Mouse (Mus musculus): ENCODE results near the gene Hs6st3. TPM values are rescaled to one million over a fixed set of nuclear protein-coding genes. Genes with fewer than 3 reads are reported as not detected.

The Hs6st3 gene
- 0.42 and 0.53 TPM in 2 replicates for polyA plus RNA-seq (2014; fragmentation: Nextera tagmentation; extraction: Ambion mirVana)

- no peaks in the 10 kb centered on the region for H3K36me3 ChIP-seq (ENCODE audit: control insufficient read depth, insufficient read depth, low read length)
- no peaks in the 10 kb centered on the region for H3K9me3 ChIP-seq (ENCODE audit: control insufficient read depth, low read length)
- H3K9ac ChIP-seq (ENCODE audit: low read length) = peak within 1 kb of the TSS; percentile 56
- peak within 1 kb of the TSS; percentile 65 for H3K4me3 ChIP-seq (ENCODE audit: low read depth, low read length)
- ATAC-seq (ENCODE audit: insufficient read depth, low FRiP score, low TSS enrichment) (peak; percentile 73), DNase-seq (ENCODE audit: low spot score) (peak; percentile 47)
- H3K27me3 ChIP-seq (ENCODE audit: control insufficient read depth, insufficient read depth, low read length) = peaks cover 37% of the 10 kb centered on the region
- H3K27ac ChIP-seq (ENCODE audit: low read depth, low read length) = no peak within 1 kb of the TSS
- H3K4me2 ChIP-seq (ENCODE audit: low read depth) = peak within 1 kb of the TSS; percentile 98
- peaks cover 5% of the 10 kb centered on the region; the same call in 1 of the 2 replicates for H3K4me1 ChIP-seq (ENCODE audit: control insufficient read depth, insufficient read depth, low read length)
- WGBS = under 1% methylated on average over 94 of the region's 100 CpGs
Observed at GRCm38 (mm10) chr14:119137906-119138785, at the start of gene Hs6st3. Hs6st3 (plus strand) TSS chr14:119138341.

GRCm38 (mm10) chr14:119098851-119099569, 39.1 kb upstream of the Hs6st3 start, which contains the start of gene Uggt2:
Uggt2 (minus strand) TSS chr14:119099430.
- WGBS = under 1% methylated on average over 70 of the region's 72 CpGs
- Histone ChIP-seq H3K4me1 (ENCODE audit: control insufficient read depth, insufficient read depth, low read length) (peaks cover 5% of the 10 kb centered on the region; the same call in 1 of the 2 replicates), H3K27me3 (ENCODE audit: control insufficient read depth, insufficient read depth, low read length) (no peaks in the 10 kb centered on the region), H3K9me3 (ENCODE audit: control insufficient read depth, low read length) (no peaks in the 10 kb centered on the region), H3K27ac (ENCODE audit: low read depth, low read length) (peak within 1 kb of the TSS; percentile 75), H3K36me3 (ENCODE audit: control insufficient read depth, insufficient read depth, low read length) (no peaks in the 10 kb centered on the region), H3K9ac (ENCODE audit: low read length) (peak within 1 kb of the TSS; percentile 91), H3K4me3 (ENCODE audit: low read depth, low read length) (peak within 1 kb of the TSS; percentile 77), H3K4me2 (ENCODE audit: low read depth) (peak within 1 kb of the TSS; percentile 83)
- peak; percentile 94 for ATAC-seq (ENCODE audit: insufficient read depth, low FRiP score, low TSS enrichment)
- peak; percentile 91 for DNase-seq (ENCODE audit: low spot score)

- Histone ChIP-seq H3K9me3 (ENCODE audit: control insufficient read depth, low read length) (no peaks in the 10 kb centered on the region), H3K4me1 (ENCODE audit: control insufficient read depth, insufficient read depth, low read length) (peaks cover 5% of the 10 kb centered on the region; the same call in 1 of the 2 replicates), H3K9ac (ENCODE audit: low read length) (peak overlapping the region; percentile 91), H3K36me3 (ENCODE audit: control insufficient read depth, insufficient read depth, low read length) (no peaks in the 10 kb centered on the region), H3K4me3 (ENCODE audit: low read depth, low read length) (peak overlapping the region; percentile 77), H3K27me3 (ENCODE audit: control insufficient read depth, insufficient read depth, low read length) (no peaks in the 10 kb centered on the region), H3K27ac (ENCODE audit: low read depth, low read length) (no peak overlapping the region), H3K4me2 (ENCODE audit: low read depth) (peak overlapping the region; percentile 83)
- ATAC-seq (ENCODE audit: insufficient read depth, low FRiP score, low TSS enrichment) (peak; percentile 84; the same call in 1 of the 2 replicates), DNase-seq (ENCODE audit: low spot score) (no peak)
- 2% methylated on average over 12 of the region's 13 CpGs for WGBS
Observed at GRCm38 (mm10) chr14:119099570-119099891, 38.6 kb upstream of the Hs6st3 start.

GRCm38 (mm10) chr14:119107591-119107990, 30.6 kb upstream of the Hs6st3 start:
- Histone ChIP-seq H3K27me3 (ENCODE audit: control insufficient read depth, insufficient read depth, low read length) (no peaks in the 10 kb centered on the region), H3K36me3 (ENCODE audit: control insufficient read depth, insufficient read depth, low read length) (no peaks in the 10 kb centered on the region), H3K9ac (ENCODE audit: low read length) (no peak overlapping the region), H3K4me2 (ENCODE audit: low read depth) (no peak overlapping the region), H3K4me3 (ENCODE audit: low read depth, low read length) (no peak overlapping the region), H3K9me3 (ENCODE audit: control insufficient read depth, low read length) (no peaks in the 10 kb centered on the region), H3K4me1 (ENCODE audit: control insufficient read depth, insufficient read depth, low read length) (no peaks in the 10 kb centered on the region), H3K27ac (ENCODE audit: low read depth, low read length) (no peak overlapping the region)
- WGBS = 95% methylated on average over 8 of the region's 8 CpGs
- ATAC-seq (ENCODE audit: insufficient read depth, low FRiP score, low TSS enrichment) (no peak), DNase-seq (ENCODE audit: low spot score) (no peak)

- H3K9ac ChIP-seq (ENCODE audit: low read length) = no peak overlapping the region
- DNase-seq (ENCODE audit: low spot score) = no peak
- H3K9me3 ChIP-seq (ENCODE audit: control insufficient read depth, low read length) = no peaks in the 10 kb centered on the region
- H3K4me3 ChIP-seq (ENCODE audit: low read depth, low read length) = no peak overlapping the region
- no peak overlapping the region for H3K4me2 ChIP-seq (ENCODE audit: low read depth)
- no peak for ATAC-seq (ENCODE audit: insufficient read depth, low FRiP score, low TSS enrichment)
- WGBS = 71% methylated on average over 7 of the region's 7 CpGs
- no peaks in the 10 kb centered on the region for H3K27me3 ChIP-seq (ENCODE audit: control insufficient read depth, insufficient read depth, low read length)
- no peaks in the 10 kb centered on the region for H3K36me3 ChIP-seq (ENCODE audit: control insufficient read depth, insufficient read depth, low read length)
- H3K27ac ChIP-seq (ENCODE audit: low read depth, low read length) = no peak overlapping the region
- no peaks in the 10 kb centered on the region for H3K4me1 ChIP-seq (ENCODE audit: control insufficient read depth, insufficient read depth, low read length)
Observed at GRCm38 (mm10) chr14:119108776-119109301, 29.3 kb upstream of the Hs6st3 start.

- no peak overlapping the region for H3K27ac ChIP-seq (ENCODE audit: low read depth, low read length)
- H3K4me2 ChIP-seq (ENCODE audit: low read depth) = no peak overlapping the region
- H3K4me1 ChIP-seq (ENCODE audit: control insufficient read depth, insufficient read depth, low read length) = no peaks in the 10 kb centered on the region
- no peaks in the 10 kb centered on the region for H3K27me3 ChIP-seq (ENCODE audit: control insufficient read depth, insufficient read depth, low read length)
- no peak for ATAC-seq (ENCODE audit: insufficient read depth, low FRiP score, low TSS enrichment)
- DNase-seq (ENCODE audit: low spot score) = no peak
- no peaks in the 10 kb centered on the region for H3K9me3 ChIP-seq (ENCODE audit: control insufficient read depth, low read length)
- no peak overlapping the region for H3K4me3 ChIP-seq (ENCODE audit: low read depth, low read length)
- no peaks in the 10 kb centered on the region for H3K36me3 ChIP-seq (ENCODE audit: control insufficient read depth, insufficient read depth, low read length)
- 81% methylated on average over 3 of the region's 3 CpGs for WGBS
- H3K9ac ChIP-seq (ENCODE audit: low read length) = no peak overlapping the region
Observed at GRCm38 (mm10) chr14:119109776-119110218, 28.3 kb upstream of the Hs6st3 start.

- WGBS = 81% methylated on average over 6 of the region's 6 CpGs
- H3K36me3 ChIP-seq (ENCODE audit: control insufficient read depth, insufficient read depth, low read length) = no peaks in the 10 kb centered on the region
- H3K4me1 ChIP-seq (ENCODE audit: control insufficient read depth, insufficient read depth, low read length) = no peaks in the 10 kb centered on the region
- H3K27ac ChIP-seq (ENCODE audit: low read depth, low read length) = no peak overlapping the region
- no peak overlapping the region for H3K9ac ChIP-seq (ENCODE audit: low read length)
- H3K4me3 ChIP-seq (ENCODE audit: low read depth, low read length) = no peak overlapping the region
- H3K9me3 ChIP-seq (ENCODE audit: control insufficient read depth, low read length) = no peaks in the 10 kb centered on the region
- ATAC-seq (ENCODE audit: insufficient read depth, low FRiP score, low TSS enrichment) (no peak), DNase-seq (ENCODE audit: low spot score) (no peak)
- H3K27me3 ChIP-seq (ENCODE audit: control insufficient read depth, insufficient read depth, low read length) = no peaks in the 10 kb centered on the region
- no peak overlapping the region for H3K4me2 ChIP-seq (ENCODE audit: low read depth)
Observed at GRCm38 (mm10) chr14:119112558-119112957, 25.6 kb upstream of the Hs6st3 start.

- no peaks in the 10 kb centered on the region for H3K9me3 ChIP-seq (ENCODE audit: control insufficient read depth, low read length)
- ATAC-seq (ENCODE audit: insufficient read depth, low FRiP score, low TSS enrichment) = no peak
- DNase-seq (ENCODE audit: low spot score) = peak; percentile 34
- H3K4me2 ChIP-seq (ENCODE audit: low read depth) = peak overlapping the region; percentile 51
- H3K36me3 ChIP-seq (ENCODE audit: control insufficient read depth, insufficient read depth, low read length) = no peaks in the 10 kb centered on the region
- peak overlapping the region; percentile 28 for H3K4me3 ChIP-seq (ENCODE audit: low read depth, low read length)
- H3K27ac ChIP-seq (ENCODE audit: low read depth, low read length) = no peak overlapping the region
- no peak overlapping the region; the same call in 1 of the 2 replicates for H3K9ac ChIP-seq (ENCODE audit: low read length)
- no peaks in the 10 kb centered on the region for H3K27me3 ChIP-seq (ENCODE audit: control insufficient read depth, insufficient read depth, low read length)
- WGBS = 13% methylated on average over 12 of the region's 12 CpGs
- H3K4me1 ChIP-seq (ENCODE audit: control insufficient read depth, insufficient read depth, low read length) = no peaks in the 10 kb centered on the region; the same call in 1 of the 2 replicates
Observed at GRCm38 (mm10) chr14:119123582-119123981, 14.6 kb upstream of the Hs6st3 start.
